Mouse (Mus musculus) kidney, adult 2 months (tissue): Measurements from ENCODE around the gene Soga1.

ENCODE experiments used
- CTCF ChIP-seq: fragments of 200-500 bp; conservative IDR thresholded peaks from 2 replicates; pipeline ENCODE4 v1.5.1; 2011; ENCODE audit warnings: low read depth, mild to moderate bottlenecking, control low read depth, low read length, moderate library complexity, mixed read lengths; ENCODE audit not compliant: insufficient read depth, insufficient read length
- POLR2A ChIP-seq: fragments of 200-500 bp; IDR thresholded peaks from one replicate; pipeline ENCODE4 v1.6.1; 2011; ENCODE audit warnings: low read depth, low read length, control low read depth

GRCm38 (mm10) chr2:157084831-157085585 lies 6.0 kb upstream of the Soga1 start:
- TF ChIP-seq POLR2A (no peak), CTCF (no peak)
